In the genomic region with DNA sequence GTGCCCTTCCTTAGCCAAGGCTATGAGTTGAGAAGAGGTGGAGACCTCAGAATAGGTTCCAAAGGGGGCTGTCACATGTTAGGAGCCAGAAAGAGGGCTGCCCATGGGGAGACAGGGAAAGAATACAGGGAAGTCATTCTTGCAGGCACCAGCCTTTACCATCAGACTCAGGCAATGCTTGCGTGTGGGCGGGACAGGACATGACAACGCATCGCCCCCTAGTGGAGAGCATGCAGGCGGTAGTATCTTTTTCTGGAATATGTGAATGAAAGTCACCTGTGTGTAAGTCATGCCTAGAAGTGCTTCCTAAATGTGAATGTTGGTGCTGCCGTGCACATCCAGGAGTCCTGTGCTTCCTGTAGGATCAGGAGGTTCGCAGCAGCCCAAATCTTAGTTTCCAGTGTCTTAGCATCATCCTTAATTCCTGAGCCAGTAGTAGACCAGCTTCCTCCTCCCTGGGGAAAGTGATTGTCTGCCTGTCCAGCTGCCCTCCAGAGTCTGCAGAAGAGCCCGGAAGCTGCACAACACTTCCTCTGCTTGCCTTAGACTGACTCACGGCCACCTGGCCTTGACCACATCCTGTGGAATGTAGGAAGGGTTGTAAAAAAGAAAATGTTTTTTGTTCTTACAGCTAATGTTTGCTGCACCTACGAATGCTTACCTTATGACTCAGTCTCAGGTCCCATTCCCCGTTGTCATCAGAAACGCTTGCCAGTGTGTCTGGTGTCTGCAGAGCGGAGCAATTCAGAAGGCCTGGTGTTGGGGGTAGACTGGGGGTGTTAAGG, we compare ENCODE assay signal across 9 mouse cellular contexts. TPM values are rescaled to one million over a fixed set of nuclear protein-coding genes. Genes with fewer than 3 reads are reported as not detected.
DNase-seq lines count a peak whose midpoint lies in the region; ATAC-seq and TF ChIP-seq lines count a peak whose summit lies in the region.
"Had no signal": no experiment of that assay in that cellular context is flagged by ENCODE, and none has a peak within 500 bp of the region (broad histone marks: within the 10 kb centered on the region; RNA-seq: fewer than 3 reads in every experiment).

No protein-coding gene starts in this region.

- TF ChIP-seq EP300 in heart, postnatal 0 days (IDR thresholded peaks at IDR 0.05; ENCODE audit: low read depth), result no peak

- TF ChIP-seq CTCF in heart, postnatal 0 days (IDR thresholded peaks at IDR 0.05; ENCODE audit: low read depth), result peak; percentile 91

- no peaks in the 10 kb centered on the region for H3K27me3 ChIP-seq in embryonic facial prominence, embryonic 11.5 days (ENCODE audit: control insufficient read depth, insufficient read depth, low read length)
- no peaks in the 10 kb centered on the region for H3K27me3 ChIP-seq in heart, postnatal 0 days (ENCODE audit: control insufficient read depth, insufficient read depth, low read length)
- H3K27me3 ChIP-seq in lung, embryonic 16.5 days (ENCODE audit: control insufficient read depth, insufficient read depth, low read depth, low read length), result no peaks in the 10 kb centered on the region

- no peaks in the 10 kb centered on the region for H3K36me3 ChIP-seq in embryonic facial prominence, embryonic 11.5 days (replicated peaks; ENCODE audit: control insufficient read depth, insufficient read depth, low read depth, low read length)
- H3K36me3 ChIP-seq in heart, postnatal 0 days (replicated peaks; ENCODE audit: control insufficient read depth, insufficient read depth, low read length), result peaks cover 64% of the 10 kb centered on the region
- peaks cover 15% of the 10 kb centered on the region for H3K36me3 ChIP-seq in lung, embryonic 16.5 days (ENCODE audit: control insufficient read depth, insufficient read depth, low read length)

- no peaks in the 10 kb centered on the region for H3K9me3 ChIP-seq in embryonic facial prominence, embryonic 11.5 days (replicated peaks; ENCODE audit: control insufficient read depth, low read length)
- H3K9me3 ChIP-seq in heart, postnatal 0 days (replicated peaks; ENCODE audit: control insufficient read depth, low read length), result no peaks in the 10 kb centered on the region
- H3K9me3 ChIP-seq in lung, embryonic 16.5 days (ENCODE audit: control insufficient read depth, low read length), result no peaks in the 10 kb centered on the region

- H3K4me1 ChIP-seq in embryonic facial prominence, embryonic 11.5 days (ENCODE audit: control insufficient read depth, insufficient read depth, low read length), result no peaks in the 10 kb centered on the region
- no peaks in the 10 kb centered on the region for H3K4me1 ChIP-seq in heart, postnatal 0 days (ENCODE audit: control insufficient read depth, insufficient read depth)
- H3K4me1 ChIP-seq in lung, embryonic 16.5 days (replicated peaks; ENCODE audit: control insufficient read depth, insufficient read depth, low read length), result no peaks in the 10 kb centered on the region; the same call in 1 of the 2 replicates

- DNase-seq in adrenal gland, postnatal 14 days, result peak; percentile 85
- DNase-seq in embryonic facial prominence, embryonic 11.5 days (ENCODE audit: low spot score), result peak; percentile 85
- DNase-seq in heart, postnatal 0 days (ENCODE audit: low spot score), result peak; percentile 78
- peak; percentile 89 for DNase-seq in layer of hippocampus, adult 11-12 months (ENCODE audit: low spot score)
- DNase-seq in ovary, postnatal 36 days (ENCODE audit: low spot score), result peak; percentile 37
- peak; percentile 72 to 86 for DNase-seq in thymus, postnatal 10 days (ENCODE audit: low spot score in 2 of 2)

- no peak overlapping the region for H3K4me2 ChIP-seq in embryonic facial prominence, embryonic 11.5 days (ENCODE audit: low read depth, low read length)
- no peak overlapping the region for H3K4me2 ChIP-seq in heart, postnatal 0 days (ENCODE audit: low read depth, low read length)
- H3K4me2 ChIP-seq in lung, embryonic 16.5 days (ENCODE audit: low read depth, low read length), result no peak overlapping the region

- WGBS in embryonic facial prominence, embryonic 11.5 days, result 50% methylated on average over 13 of the region's 13 CpGs
- 35% methylated on average over 13 of the region's 13 CpGs for WGBS in heart, postnatal 0 days
- 34% methylated on average over 13 of the region's 13 CpGs for WGBS in lung, embryonic 16.5 days

- no peak overlapping the region for H3K9ac ChIP-seq in embryonic facial prominence, embryonic 11.5 days (replicated peaks; ENCODE audit: low read length)
- no peak overlapping the region for H3K9ac ChIP-seq in heart, postnatal 0 days (replicated peaks; ENCODE audit: low read depth, low read length)
- no peak overlapping the region for H3K9ac ChIP-seq in lung, embryonic 16.5 days (ENCODE audit: low read length)

- no peak overlapping the region for H3K27ac ChIP-seq in embryonic facial prominence, embryonic 11.5 days (replicated peaks; ENCODE audit: low read depth, low read length)
- H3K27ac ChIP-seq in heart, postnatal 0 days (ENCODE audit: low read depth), result no peak overlapping the region
- H3K27ac ChIP-seq in lung, embryonic 16.5 days (ENCODE audit: low read length), result no peak overlapping the region

- no peak overlapping the region for H3K4me3 ChIP-seq in embryonic facial prominence, embryonic 11.5 days (ENCODE audit: low read depth, low read length)
- no peak overlapping the region for H3K4me3 ChIP-seq in heart, postnatal 0 days (ENCODE audit: low read depth, low read length)
- H3K4me3 ChIP-seq in lung, embryonic 16.5 days (ENCODE audit: low read length), result no peak overlapping the region

- peak; percentile 87 for ATAC-seq in CD4-positive, CD25-positive, alpha-beta regulatory T cell, adult 4 months
- ATAC-seq in embryonic facial prominence, embryonic 11.5 days (replicated peaks; ENCODE audit: insufficient number of reproducible peaks, low FRiP score, low TSS enrichment, low read depth), result no peak
- ATAC-seq in heart, postnatal 0 days (ENCODE audit: insufficient read depth, low read depth), result peak; percentile 44; the same call in 1 of the 2 replicates
- ATAC-seq in lung, embryonic 16.5 days (ENCODE audit: low read depth), result peak; percentile 48

RNA-seq across cellular contexts. Expression of a gene that starts 35.3 kb away (rescaled TPM):
- not detected for polyA plus RNA-seq in CD4-positive, CD25-positive, alpha-beta regulatory T cell, adult 4 months (2017; shearing (Covaris generic))
- not detected in 2 replicates for total RNA-seq in adrenal gland, postnatal 14 days (2021)
- 4.3 and 7.6 TPM in 2 replicates for polyA plus RNA-seq in embryonic facial prominence, embryonic 11.5 days (2014; fragmentation: Nextera tagmentation; extraction: Ambion mirVana)
- not detected in 2 replicates for total RNA-seq in heart, postnatal 0 days (2014; rRNA removed; ENCODE audit: low replicate concordance)
- polyA plus RNA-seq in heart, postnatal 0 days (2015; fragmentation: Nextera tagmentation; extraction: Ambion mirVana), result not detected in 2 replicates
- polyA plus RNA-seq in lung, embryonic 16.5 days (2015; fragmentation: Nextera tagmentation; extraction: Ambion mirVana), result not detected in 2 replicates
- total RNA-seq: layer of hippocampus, postnatal 14 days had no signal

Comparison
In these comparisons a context has a peak if more than half of its experiments do, and no peak if none do; other contexts are left out.
1. DNase-seq: peak in every context shown above with its lines; median percentile 89 in layer of hippocampus, adult 11-12 months; 85 in adrenal gland, postnatal 14 days; 85 in embryonic facial prominence, embryonic 11.5 days; 79 in thymus, postnatal 10 days; 78 in heart, postnatal 0 days; 37 in ovary, postnatal 36 days.